Mouse (Mus musculus): ENCODE measurements at regions not wholly inside any gene's neighbourhood (a gene's known extent, or its start where the extent isn't known, plus 50 kb on each side); places are given as distances from the start of the nearest gene placed in this dataset.

DNA sequence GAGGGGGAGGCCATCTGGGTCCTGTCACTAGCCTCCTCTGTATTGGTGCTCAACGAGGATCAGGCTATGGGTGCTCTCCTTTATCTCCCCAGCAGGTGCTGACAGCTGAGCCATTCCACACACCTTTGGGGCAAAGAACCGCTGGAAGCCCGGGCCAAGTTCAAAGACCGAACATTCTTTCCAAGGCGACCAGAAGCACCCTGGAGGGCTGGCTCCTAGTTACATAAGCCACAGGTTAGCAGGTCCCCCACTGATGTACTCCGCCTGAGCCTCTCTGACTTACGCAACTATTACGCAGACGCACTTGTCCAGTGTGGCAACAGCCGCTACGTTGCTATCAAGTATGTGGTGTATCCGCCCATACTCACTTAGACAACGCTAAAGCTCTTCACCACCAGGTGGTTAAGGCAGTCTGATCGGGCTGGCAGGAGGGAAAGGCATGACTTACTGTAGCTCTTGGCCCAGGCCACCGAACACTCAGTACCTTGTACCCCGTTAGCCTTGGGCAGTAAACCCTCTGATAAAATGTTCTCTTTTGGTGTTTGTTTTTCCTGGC is 69.2 kb downstream of the Gm33543 start:
- peak; percentile 71 to 87; a peak in 3 of 4 replicates for ATAC-seq (replicated peaks in 1 of 2; ENCODE audit: insufficient read depth in 1 of 2, low FRiP score in 2 of 2, low TSS enrichment in 1 of 2, low read depth in 1 of 2, poor library complexity in 2 of 2, severe bottlenecking in 2 of 2)

- no peak for ATAC-seq (replicated peaks in 1 of 2; ENCODE audit: insufficient read depth in 1 of 2, low FRiP score in 2 of 2, low TSS enrichment in 1 of 2, low read depth in 1 of 2, poor library complexity in 2 of 2, severe bottlenecking in 2 of 2)
Observed at GRCm38 (mm10) chr10:95772811-95773424, 69.8 kb downstream of the Gm33543 start.

GRCm38 (mm10) chr10:95768974-95769373 is 73.8 kb downstream of the Gm33543 start:
- no peak for ATAC-seq (replicated peaks in 1 of 2; ENCODE audit: insufficient read depth in 1 of 2, low FRiP score in 2 of 2, low TSS enrichment in 1 of 2, low read depth in 1 of 2, poor library complexity in 2 of 2, severe bottlenecking in 2 of 2)

DNA sequence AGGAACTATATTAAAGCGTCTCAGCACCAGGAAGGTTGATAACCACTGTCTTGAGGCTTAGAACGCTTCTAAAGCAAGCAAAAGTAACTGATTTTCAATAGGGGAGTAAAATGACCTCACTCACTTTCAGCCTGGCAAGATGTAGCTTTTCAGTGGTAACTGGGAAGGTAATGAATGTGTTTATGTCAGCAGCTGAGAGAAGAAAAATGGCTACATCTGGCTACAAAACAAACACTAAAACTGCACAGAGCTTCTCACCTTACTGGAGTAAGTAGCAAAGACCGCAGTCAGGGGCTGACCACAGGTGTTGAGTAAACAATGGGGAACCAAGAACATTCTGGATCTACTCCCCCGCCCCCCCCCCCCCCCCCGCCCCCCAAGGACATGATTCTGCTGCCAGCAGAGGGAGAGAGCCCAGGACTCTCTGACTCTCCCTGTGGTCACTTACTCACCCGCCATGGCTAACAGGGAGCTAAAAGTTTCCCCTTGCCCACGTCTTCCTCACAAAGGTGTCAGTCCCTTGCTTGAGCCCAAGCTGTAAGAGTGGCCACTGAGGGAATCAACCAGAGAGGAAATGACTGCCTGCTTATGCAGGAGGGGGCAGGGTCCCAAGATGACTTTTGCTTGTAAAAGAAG is 75.1 kb downstream of the Gm33543 start:
- ATAC-seq (replicated peaks in 1 of 2; ENCODE audit: insufficient read depth in 1 of 2, low FRiP score in 2 of 2, low TSS enrichment in 1 of 2, low read depth in 1 of 2, poor library complexity in 2 of 2, severe bottlenecking in 2 of 2), result peak; percentile 32 to 50; a peak in 3 of 4 replicates

DNA sequence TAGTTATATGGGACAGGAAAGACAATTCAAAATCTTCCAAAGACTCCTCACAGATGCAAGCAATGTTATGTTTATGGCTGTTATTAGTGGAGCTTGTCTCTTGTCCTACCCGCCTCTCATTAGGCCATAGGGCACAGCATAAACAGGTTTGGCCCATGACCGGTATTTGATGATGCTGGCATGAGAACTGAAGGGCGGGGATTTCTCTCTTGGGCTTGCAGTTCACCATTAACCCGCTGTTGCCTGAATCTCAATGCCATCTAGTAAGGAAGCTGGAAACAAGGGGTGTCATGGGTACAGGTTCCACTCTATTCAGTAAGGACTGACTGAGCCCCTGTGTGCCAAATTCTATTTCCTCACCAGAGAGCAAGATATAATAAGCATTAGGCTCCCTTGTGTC is 78.6 kb downstream of the Gm33543 start:
- ATAC-seq (replicated peaks in 1 of 2; ENCODE audit: insufficient read depth in 1 of 2, low FRiP score in 2 of 2, low TSS enrichment in 1 of 2, low read depth in 1 of 2, poor library complexity in 2 of 2, severe bottlenecking in 2 of 2), result no peak

GRCm38 (mm10) chr10:95762632-95763031 is 80.1 kb downstream of the Gm33543 start:
- ATAC-seq (replicated peaks in 1 of 2; ENCODE audit: insufficient read depth in 1 of 2, low FRiP score in 2 of 2, low TSS enrichment in 1 of 2, low read depth in 1 of 2, poor library complexity in 2 of 2, severe bottlenecking in 2 of 2), result no peak

- ATAC-seq (replicated peaks in 1 of 2; ENCODE audit: insufficient read depth in 1 of 2, low FRiP score in 2 of 2, low TSS enrichment in 1 of 2, low read depth in 1 of 2, poor library complexity in 2 of 2, severe bottlenecking in 2 of 2), result no peak
Observed at GRCm38 (mm10) chr10:95761969-95762368, 80.8 kb downstream of the Gm33543 start.

GRCm38 (mm10) chr10:95760121-95760870 is 82.4 kb downstream of the Gm33543 start:
- no peak for ATAC-seq (replicated peaks in 1 of 2; ENCODE audit: insufficient read depth in 1 of 2, low FRiP score in 2 of 2, low TSS enrichment in 1 of 2, low read depth in 1 of 2, poor library complexity in 2 of 2, severe bottlenecking in 2 of 2)

- no peak for ATAC-seq (replicated peaks in 1 of 2; ENCODE audit: insufficient read depth in 1 of 2, low FRiP score in 2 of 2, low TSS enrichment in 1 of 2, low read depth in 1 of 2, poor library complexity in 2 of 2, severe bottlenecking in 2 of 2)
Observed at GRCm38 (mm10) chr10:95758181-95758580, 84.5 kb downstream of the Gm33543 start.

- peak in 1 of 2 experiments; percentile 48; a peak in 1 of 4 replicates for ATAC-seq (replicated peaks in 1 of 2; ENCODE audit: insufficient read depth in 1 of 2, low FRiP score in 2 of 2, low TSS enrichment in 1 of 2, low read depth in 1 of 2, poor library complexity in 2 of 2, severe bottlenecking in 2 of 2)
Observed at GRCm38 (mm10) chr10:95755429-95755828, 82.2 kb upstream of the Anapc15-ps start.

- ATAC-seq (replicated peaks in 1 of 2; ENCODE audit: insufficient read depth in 1 of 2, low FRiP score in 2 of 2, low TSS enrichment in 1 of 2, low read depth in 1 of 2, poor library complexity in 2 of 2, severe bottlenecking in 2 of 2), result no peak
Observed at GRCm38 (mm10) chr10:95753396-95753905, 80.2 kb upstream of the Anapc15-ps start.

GRCm38 (mm10) chr10:95748360-95748759 is 75.1 kb upstream of the Anapc15-ps start:
- no peak for ATAC-seq (replicated peaks in 1 of 2; ENCODE audit: insufficient read depth in 1 of 2, low FRiP score in 2 of 2, low TSS enrichment in 1 of 2, low read depth in 1 of 2, poor library complexity in 2 of 2, severe bottlenecking in 2 of 2)

DNA sequence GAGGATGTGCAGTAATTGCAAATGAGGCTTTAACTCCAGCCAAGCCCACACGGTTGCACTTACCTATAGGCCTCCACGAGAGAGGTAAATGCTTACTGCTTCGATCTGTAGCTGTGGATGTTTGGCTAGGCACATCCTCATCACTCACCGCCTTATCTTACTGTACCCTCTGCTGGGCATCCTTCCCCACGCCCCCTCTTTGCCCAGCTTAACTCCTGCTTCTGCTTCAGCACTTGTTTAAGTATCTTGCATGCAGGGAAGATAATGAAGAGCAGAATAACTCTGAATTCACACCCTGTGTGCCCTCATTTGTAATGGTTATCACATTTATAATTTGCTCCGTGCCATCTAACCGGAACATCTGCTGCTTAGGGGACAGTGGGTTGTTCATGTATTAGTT is 74.7 kb upstream of the Anapc15-ps start:
- ATAC-seq (replicated peaks in 1 of 2; ENCODE audit: insufficient read depth in 1 of 2, low FRiP score in 2 of 2, low TSS enrichment in 1 of 2, low read depth in 1 of 2, poor library complexity in 2 of 2, severe bottlenecking in 2 of 2), result no peak

- peak in 1 of 2 experiments; percentile 14; a peak in 1 of 4 replicates for ATAC-seq (replicated peaks in 1 of 2; ENCODE audit: insufficient read depth in 1 of 2, low FRiP score in 2 of 2, low TSS enrichment in 1 of 2, low read depth in 1 of 2, poor library complexity in 2 of 2, severe bottlenecking in 2 of 2)
Observed at GRCm38 (mm10) chr10:95745834-95746620, 72.8 kb upstream of the Anapc15-ps start.

- no peak for ATAC-seq (replicated peaks in 1 of 2; ENCODE audit: insufficient read depth in 1 of 2, low FRiP score in 2 of 2, low TSS enrichment in 1 of 2, low read depth in 1 of 2, poor library complexity in 2 of 2, severe bottlenecking in 2 of 2)
Observed at GRCm38 (mm10) chr10:95745254-95745653, 72.0 kb upstream of the Anapc15-ps start.

GRCm38 (mm10) chr10:95743627-95744026 is 70.4 kb upstream of the Anapc15-ps start:
- no peak for ATAC-seq (replicated peaks in 1 of 2; ENCODE audit: insufficient read depth in 1 of 2, low FRiP score in 2 of 2, low TSS enrichment in 1 of 2, low read depth in 1 of 2, poor library complexity in 2 of 2, severe bottlenecking in 2 of 2)

GRCm38 (mm10) chr10:95739421-95739820 is 66.2 kb upstream of the Anapc15-ps start:
- ATAC-seq (replicated peaks in 1 of 2; ENCODE audit: insufficient read depth in 1 of 2, low FRiP score in 2 of 2, low TSS enrichment in 1 of 2, low read depth in 1 of 2, poor library complexity in 2 of 2, severe bottlenecking in 2 of 2), result no peak
